Mouse (Mus musculus): ENCODE results near the gene Atcay. TPM values are rescaled to one million over a fixed set of nuclear protein-coding genes. Genes with fewer than 3 reads are reported as not detected.

Atcay gene
- total and polyA plus RNA-seq, 2 experiments: not detected

GRCm38 (mm10) chr10:81216810-81217209 lies 13.8 kb downstream of the Atcay start:
- Histone ChIP-seq H3K4me1 (ENCODE audit: control insufficient read depth, insufficient read depth, low read length) (no peaks in the 10 kb centered on the region), H3K4me3 (ENCODE audit: insufficient read depth, low read depth, low read length) (no peak overlapping the region), H3K9ac (ENCODE audit: low read depth, low read length) (no peak overlapping the region), H3K79me2 (ENCODE audit: control insufficient read depth, insufficient read depth, low read length) (no peaks in the 10 kb centered on the region), H3K27me3 (ENCODE audit: control insufficient read depth, insufficient read depth, low read length) (no peaks in the 10 kb centered on the region), H3K27ac (replicated peaks; ENCODE audit: insufficient read depth, low read depth, low read length) (no peak overlapping the region), H3K36me3 (ENCODE audit: control insufficient read depth, insufficient read depth, low read length) (no peaks in the 10 kb centered on the region)
- 84% methylated on average over 6 of the region's 6 CpGs for WGBS
- TF ChIP-seq CTCF (IDR thresholded peaks at IDR 0.05; ENCODE audit: low read depth, low read length) (no peak), POLR2A (IDR thresholded peaks at IDR 0.05; ENCODE audit: extremely low read depth, insufficient read depth, low read length) (no peak)
- no peak for DNase-seq (ENCODE audit: extremely low read depth, low read depth, low spot score)

- H3K4me1 ChIP-seq (ENCODE audit: control insufficient read depth, insufficient read depth, low read length): no peaks in the 10 kb centered on the region
- TF ChIP-seq CTCF (IDR thresholded peaks at IDR 0.05; ENCODE audit: low read depth, low read length): no peak
- no peak for TF ChIP-seq POLR2A (IDR thresholded peaks at IDR 0.05; ENCODE audit: extremely low read depth, insufficient read depth, low read length)
- no peak for DNase-seq (ENCODE audit: extremely low read depth, low read depth, low spot score)
- H3K27me3 ChIP-seq (ENCODE audit: control insufficient read depth, insufficient read depth, low read length): no peaks in the 10 kb centered on the region
- WGBS: 86% methylated on average over 6 of the region's 6 CpGs
- H3K4me3 ChIP-seq (ENCODE audit: insufficient read depth, low read depth, low read length): no peak overlapping the region
- H3K27ac ChIP-seq (replicated peaks; ENCODE audit: insufficient read depth, low read depth, low read length): no peak overlapping the region
- no peaks in the 10 kb centered on the region for H3K79me2 ChIP-seq (ENCODE audit: control insufficient read depth, insufficient read depth, low read length)
- H3K9ac ChIP-seq (ENCODE audit: low read depth, low read length): no peak overlapping the region
- H3K36me3 ChIP-seq (ENCODE audit: control insufficient read depth, insufficient read depth, low read length): no peaks in the 10 kb centered on the region
Observed at GRCm38 (mm10) chr10:81216260-81216659, 14.4 kb downstream of the Atcay start.

- Histone ChIP-seq H3K27ac (replicated peaks; ENCODE audit: insufficient read depth, low read depth, low read length) (no peak overlapping the region), H3K4me1 (ENCODE audit: control insufficient read depth, insufficient read depth, low read length) (no peaks in the 10 kb centered on the region), H3K9ac (ENCODE audit: low read depth, low read length) (no peak overlapping the region), H3K79me2 (ENCODE audit: control insufficient read depth, insufficient read depth, low read length) (no peaks in the 10 kb centered on the region), H3K27me3 (ENCODE audit: control insufficient read depth, insufficient read depth, low read length) (no peaks in the 10 kb centered on the region), H3K36me3 (ENCODE audit: control insufficient read depth, insufficient read depth, low read length) (no peaks in the 10 kb centered on the region), H3K4me3 (ENCODE audit: insufficient read depth, low read depth, low read length) (no peak overlapping the region)
- no peak for DNase-seq (ENCODE audit: extremely low read depth, low read depth, low spot score)
- 95% methylated on average over 5 of the region's 5 CpGs for WGBS
- TF ChIP-seq POLR2A (IDR thresholded peaks at IDR 0.05; ENCODE audit: extremely low read depth, insufficient read depth, low read length) (no peak), CTCF (IDR thresholded peaks at IDR 0.05; ENCODE audit: low read depth, low read length) (peak; percentile 42)
Observed at GRCm38 (mm10) chr10:81210154-81210553, 20.5 kb downstream of the Atcay start.

GRCm38 (mm10) chr10:81204137-81204536 lies 26.5 kb downstream of the Atcay start:
- no peak for TF ChIP-seq CTCF (IDR thresholded peaks at IDR 0.05; ENCODE audit: low read depth, low read length)
- TF ChIP-seq POLR2A (IDR thresholded peaks at IDR 0.05; ENCODE audit: extremely low read depth, insufficient read depth, low read length): no peak
- Histone ChIP-seq H3K4me1 (ENCODE audit: control insufficient read depth, insufficient read depth, low read length) (no peaks in the 10 kb centered on the region), H3K9ac (ENCODE audit: low read depth, low read length) (no peak overlapping the region), H3K27ac (replicated peaks; ENCODE audit: insufficient read depth, low read depth, low read length) (no peak overlapping the region), H3K36me3 (ENCODE audit: control insufficient read depth, insufficient read depth, low read length) (no peaks in the 10 kb centered on the region), H3K4me3 (ENCODE audit: insufficient read depth, low read depth, low read length) (no peak overlapping the region), H3K79me2 (ENCODE audit: control insufficient read depth, insufficient read depth, low read length) (no peaks in the 10 kb centered on the region), H3K27me3 (ENCODE audit: control insufficient read depth, insufficient read depth, low read length) (no peaks in the 10 kb centered on the region)
- WGBS: 73% methylated on average over 4 of the region's 4 CpGs
- DNase-seq (ENCODE audit: extremely low read depth, low read depth, low spot score): no peak

- no peak overlapping the region for H3K4me3 ChIP-seq (ENCODE audit: insufficient read depth, low read depth, low read length)
- no peaks in the 10 kb centered on the region for H3K27me3 ChIP-seq (ENCODE audit: control insufficient read depth, insufficient read depth, low read length)
- 74% methylated on average over 8 of the region's 8 CpGs for WGBS
- TF ChIP-seq CTCF (IDR thresholded peaks at IDR 0.05; ENCODE audit: low read depth, low read length) (no peak), POLR2A (IDR thresholded peaks at IDR 0.05; ENCODE audit: extremely low read depth, insufficient read depth, low read length) (no peak)
- no peaks in the 10 kb centered on the region for H3K4me1 ChIP-seq (ENCODE audit: control insufficient read depth, insufficient read depth, low read length)
- H3K9ac ChIP-seq (ENCODE audit: low read depth, low read length): no peak overlapping the region
- H3K36me3 ChIP-seq (ENCODE audit: control insufficient read depth, insufficient read depth, low read length): no peaks in the 10 kb centered on the region
- no peaks in the 10 kb centered on the region for H3K79me2 ChIP-seq (ENCODE audit: control insufficient read depth, insufficient read depth, low read length)
- no peak overlapping the region for H3K27ac ChIP-seq (replicated peaks; ENCODE audit: insufficient read depth, low read depth, low read length)
- DNase-seq (ENCODE audit: extremely low read depth, low read depth, low spot score): no peak
Observed at GRCm38 (mm10) chr10:81202978-81203720, 27.5 kb downstream of the Atcay start.

Measured in liver, adult 2 months (tissue).